Mouse (Mus musculus) cerebellum, adult 11 months (tissue): ENCODE measurements at regions not wholly inside any gene's neighbourhood (a gene's known extent, or its start where the extent isn't known, plus 50 kb on each side); places are given as distances from the start of the nearest gene placed in this dataset.

Experiments used
- DNase-seq: peaks from one replicate; pipeline ENCODE4 v3.0.0; 2022

- DNase-seq: no peak
Observed at GRCm38 (mm10) chr1:137738157-137738851, 437.2 kb downstream of the Ptprc start.

GRCm38 (mm10) chr1:137703882-137704281 lies 471.6 kb downstream of the Ptprc start:
- no peak for DNase-seq

- no peak for DNase-seq
Observed at GRCm38 (mm10) chr1:137698876-137699275, 476.6 kb downstream of the Ptprc start.

DNA sequence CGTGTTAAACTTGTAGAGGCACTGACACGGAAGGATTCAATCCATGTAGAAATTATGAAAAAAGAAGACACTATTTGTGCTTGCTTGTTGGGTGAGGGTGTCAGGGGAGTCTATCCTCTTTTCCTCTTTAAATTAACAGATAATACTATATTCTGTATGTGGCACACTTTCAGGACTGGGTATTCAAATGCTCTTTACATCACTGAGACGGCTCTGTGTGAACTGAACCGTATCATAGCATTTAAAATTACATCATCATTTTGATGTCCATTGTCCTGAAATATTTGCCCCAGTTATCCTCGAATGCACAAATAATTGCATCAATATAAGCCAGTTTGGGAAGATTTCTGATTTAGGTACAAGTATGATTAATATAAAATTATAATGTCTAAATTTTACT lies 478.2 kb downstream of the Ptprc start:
- no peak for DNase-seq

DNA sequence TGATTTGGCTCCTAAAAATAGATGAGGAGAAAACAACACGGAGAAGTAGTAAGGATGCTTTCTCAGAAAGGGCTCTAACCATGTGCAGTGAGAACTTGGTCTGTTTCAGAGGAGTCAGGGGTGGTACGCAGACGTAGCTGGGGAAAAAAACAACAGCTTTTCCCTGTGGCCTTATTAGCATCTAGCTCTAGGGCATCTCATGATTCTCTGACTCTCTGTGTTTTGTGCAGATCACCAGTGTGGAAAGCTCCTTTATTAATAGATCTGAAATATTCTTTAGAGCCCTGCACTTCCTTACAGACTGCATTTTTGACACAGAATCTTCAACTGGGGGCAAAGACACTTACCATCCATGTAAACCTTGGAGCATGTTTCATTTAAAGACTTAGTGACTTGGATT lies 478.7 kb downstream of the Ptprc start:
- DNase-seq: no peak

- no peak for DNase-seq
Observed at GRCm38 (mm10) chr1:137695751-137696150, 479.8 kb downstream of the Ptprc start.

GRCm38 (mm10) chr1:137692525-137692924 lies 483.0 kb downstream of the Ptprc start:
- no peak for DNase-seq

- peak; percentile 65 for DNase-seq
Observed at GRCm38 (mm10) chr1:137690860-137691595, 484.5 kb downstream of the Ptprc start.

DNA sequence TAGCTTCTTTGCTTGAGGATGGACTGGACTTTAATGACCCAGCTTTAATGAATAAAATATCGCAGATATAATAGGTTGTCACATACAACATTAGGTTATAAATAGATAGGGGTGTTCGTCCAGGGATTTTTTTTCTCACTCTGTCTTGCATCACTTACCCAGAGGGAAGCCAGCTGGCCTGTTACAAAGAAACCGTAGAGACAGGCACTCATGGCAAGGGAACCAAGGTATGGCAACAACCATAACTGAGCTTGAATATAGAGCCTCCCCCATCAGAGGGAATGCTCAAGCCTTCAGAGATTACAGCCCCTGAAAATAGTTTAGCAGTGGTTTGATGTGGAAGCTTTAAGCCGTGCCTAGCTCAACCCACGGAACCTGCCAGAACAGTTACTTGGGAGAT lies 504.9 kb downstream of the Ptprc start:
- no peak for DNase-seq

- DNase-seq: no peak
Observed at GRCm38 (mm10) chr1:137669849-137670248, 505.7 kb downstream of the Ptprc start.

GRCm38 (mm10) chr1:137658141-137658540 lies 517.4 kb downstream of the Ptprc start:
- no peak for DNase-seq

DNA sequence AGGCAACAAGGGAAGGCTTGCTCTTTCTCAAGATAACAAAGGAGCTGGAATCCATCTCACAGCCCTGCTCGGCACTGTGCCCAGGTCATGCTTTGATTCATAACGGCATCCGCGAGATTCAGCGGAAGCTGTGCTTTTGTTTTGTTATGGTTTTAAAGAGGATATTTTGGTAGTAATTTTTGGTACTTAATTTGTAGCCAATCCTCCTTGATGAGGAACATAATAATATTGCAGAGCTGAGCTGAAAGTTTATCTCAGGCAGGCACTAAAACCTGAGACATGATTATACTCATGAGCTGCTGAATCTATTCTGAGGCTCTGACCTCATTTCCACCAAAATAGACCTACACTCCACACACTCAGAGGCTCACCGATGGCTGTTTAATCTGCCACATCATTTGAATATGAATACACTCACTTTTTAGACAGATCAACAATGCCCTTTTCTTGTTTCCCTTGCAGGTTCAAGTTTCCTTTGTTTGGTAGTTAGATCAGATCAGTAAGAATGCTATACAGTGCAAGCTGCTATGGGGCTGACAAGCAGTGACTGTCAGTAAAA lies 518.5 kb downstream of the Ptprc start:
- peak; percentile 64 for DNase-seq

- no peak for DNase-seq
Observed at GRCm38 (mm10) chr1:137654171-137654570, 521.3 kb downstream of the Ptprc start.

DNA sequence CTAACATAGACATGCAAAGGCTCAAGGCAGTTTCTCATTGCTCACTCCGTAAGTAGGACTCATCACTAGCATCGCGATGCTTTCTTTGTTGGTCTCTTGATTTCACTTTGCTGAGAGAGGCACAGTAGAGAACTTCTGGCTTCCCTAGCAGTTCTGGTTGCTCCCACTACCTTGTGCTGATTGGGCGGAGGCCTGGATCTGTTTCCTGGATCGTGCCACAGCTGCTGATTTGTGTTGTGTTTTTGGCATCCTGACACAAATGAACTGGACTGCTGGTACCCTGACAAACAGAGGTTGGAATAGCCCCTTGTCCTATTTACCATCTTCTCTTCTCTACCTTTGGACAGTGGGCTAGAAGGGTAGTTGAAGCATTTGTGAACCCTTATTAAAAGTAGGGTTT lies 522.0 kb downstream of the Ptprc start:
- DNase-seq: no peak

GRCm38 (mm10) chr1:137650629-137651028 lies 524.9 kb downstream of the Ptprc start:
- DNase-seq: no peak

DNA sequence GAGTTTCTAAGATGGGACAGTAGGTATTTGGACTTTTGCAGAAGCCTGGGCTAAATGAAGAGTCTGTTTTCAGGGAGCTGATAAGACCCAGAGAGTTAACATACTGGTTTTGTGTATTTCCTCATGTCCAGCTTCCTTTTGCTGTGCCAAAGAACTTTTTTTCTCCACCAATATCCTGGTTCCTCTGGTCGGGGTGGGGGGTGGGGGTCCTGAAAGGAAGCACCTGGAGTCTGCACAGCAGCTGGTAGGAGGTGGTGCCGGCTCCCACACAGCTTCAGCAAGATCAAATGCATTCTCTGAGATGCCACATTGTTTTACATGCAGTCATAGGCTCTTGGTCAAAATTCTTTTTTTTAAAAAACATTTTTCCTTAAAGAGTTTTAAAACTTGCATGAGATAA lies 525.4 kb downstream of the Ptprc start:
- no peak for DNase-seq

GRCm38 (mm10) chr1:137648832-137649231 lies 526.7 kb downstream of the Ptprc start:
- no peak for DNase-seq

- DNase-seq: no peak
Observed at GRCm38 (mm10) chr1:137644601-137645040, 530.9 kb downstream of the Ptprc start.

- no peak for DNase-seq
Observed at GRCm38 (mm10) chr1:137643508-137643907, 532.0 kb downstream of the Ptprc start.

GRCm38 (mm10) chr1:137640848-137641247 lies 534.7 kb downstream of the Ptprc start:
- no peak for DNase-seq

DNA sequence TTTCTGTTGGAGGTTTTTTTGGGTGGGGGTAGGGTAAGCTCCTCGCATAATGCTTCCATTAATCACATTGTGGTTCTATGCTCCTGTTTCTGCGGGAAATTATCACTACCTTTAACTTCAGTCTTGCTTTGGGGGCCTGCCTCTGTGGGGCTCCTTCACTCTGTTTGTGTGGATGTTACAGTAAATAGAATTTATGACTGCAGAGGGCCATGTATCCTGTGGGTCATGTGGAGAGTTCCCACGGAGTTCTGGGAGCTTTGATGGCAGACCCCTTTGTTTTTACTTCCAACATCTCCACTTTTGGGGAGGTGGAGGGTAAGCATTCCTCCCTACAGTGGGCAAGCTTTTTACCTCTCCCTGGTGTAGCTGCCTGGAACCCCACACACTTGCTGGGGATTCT lies 538.6 kb downstream of the Ptprc start:
- DNase-seq: no peak

DNA sequence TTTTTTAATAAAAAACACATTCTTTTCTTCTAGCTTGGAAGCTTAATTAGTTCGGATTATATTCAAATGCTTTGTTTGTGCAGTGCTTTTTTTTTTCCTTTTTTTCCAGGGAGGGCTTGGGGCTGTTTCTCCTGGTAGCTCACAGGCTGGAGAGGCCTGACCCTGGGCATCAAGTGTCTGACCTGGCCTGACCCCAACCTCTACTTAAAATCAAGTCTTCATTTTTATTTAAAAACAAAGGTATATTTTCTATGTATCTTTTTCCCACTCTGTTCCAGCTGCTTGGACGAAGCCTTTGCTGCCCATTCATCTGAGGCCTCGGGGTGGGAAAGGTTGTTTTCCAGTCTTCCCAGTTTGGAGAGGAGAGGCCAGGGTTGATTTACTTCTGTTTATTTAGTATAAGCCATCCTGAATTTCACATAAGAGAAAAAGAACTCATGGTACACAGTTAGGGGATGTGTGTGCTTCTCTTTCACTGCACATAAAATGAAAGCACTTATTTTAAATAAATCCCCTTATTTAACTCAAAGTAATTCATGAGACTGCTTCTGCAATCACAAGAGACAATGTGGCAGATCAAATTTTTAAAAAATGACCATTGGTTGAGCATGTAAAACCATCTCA lies 539.1 kb downstream of the Ptprc start:
- no peak for DNase-seq

- DNase-seq: no peak
Observed at GRCm38 (mm10) chr1:137635781-137636180, 539.7 kb downstream of the Ptprc start.

DNA sequence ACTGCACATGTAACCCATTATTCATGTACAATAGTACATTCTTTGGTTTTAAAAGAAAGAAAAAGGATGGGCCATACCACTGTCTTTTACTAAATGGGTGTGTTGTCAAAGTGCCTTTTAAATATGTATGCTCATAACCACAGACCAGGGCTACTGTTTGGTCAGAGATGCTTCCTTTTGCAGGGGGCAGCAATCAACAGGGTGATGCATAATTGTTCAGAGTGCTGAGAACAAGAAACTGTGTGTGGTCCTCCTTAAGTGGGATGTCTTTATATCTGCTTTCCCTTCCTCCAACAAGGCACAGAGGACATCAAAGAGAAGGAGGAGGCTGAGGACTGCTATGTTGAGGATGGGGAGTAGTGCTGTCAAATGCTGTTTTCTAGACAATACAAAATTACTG lies 544.0 kb downstream of the Ptprc start:
- DNase-seq: no peak
